Mouse (Mus musculus): ENCODE measurements around the gene Rab31.

DNA sequence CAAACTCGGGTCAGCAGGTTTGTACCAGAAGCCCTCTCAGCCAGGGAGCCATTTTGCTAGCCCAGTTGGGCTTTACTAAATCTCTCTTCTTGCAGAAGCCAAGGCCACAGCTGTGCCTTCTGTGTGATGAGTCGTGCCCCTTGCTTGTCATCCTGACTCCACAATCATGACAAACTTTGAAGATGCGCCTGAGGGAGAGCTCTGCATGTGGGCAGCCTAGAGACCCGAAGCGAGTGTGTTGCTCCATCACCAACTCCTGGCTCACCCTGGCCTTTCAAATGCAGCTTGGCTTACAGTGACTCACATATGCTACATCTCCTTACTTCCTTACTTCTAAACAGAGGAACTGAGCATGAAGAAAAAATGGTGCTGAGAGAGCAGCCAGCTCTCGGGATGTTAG, 142.6 kb downstream of the Rab31 start:
- no peak for TF ChIP-seq CTCF (IDR thresholded peaks at IDR 0.05; ENCODE audit: insufficient read depth, low read length)
- no peak for TF ChIP-seq POLR2A (IDR thresholded peaks at IDR 0.05; ENCODE audit: borderline replicate concordance, extremely low read depth, low read depth, low read length)

All from lung, adult 2 months (tissue).